Mouse (Mus musculus): Measurements from ENCODE around the gene Nqo1. TPM values are rescaled to one million over a fixed set of nuclear protein-coding genes. Genes with fewer than 3 reads are reported as not detected.

Nqo1 gene
- polyA plus RNA-seq, 1 experiment from 2014 or later, result 30.6 TPM

DNA sequence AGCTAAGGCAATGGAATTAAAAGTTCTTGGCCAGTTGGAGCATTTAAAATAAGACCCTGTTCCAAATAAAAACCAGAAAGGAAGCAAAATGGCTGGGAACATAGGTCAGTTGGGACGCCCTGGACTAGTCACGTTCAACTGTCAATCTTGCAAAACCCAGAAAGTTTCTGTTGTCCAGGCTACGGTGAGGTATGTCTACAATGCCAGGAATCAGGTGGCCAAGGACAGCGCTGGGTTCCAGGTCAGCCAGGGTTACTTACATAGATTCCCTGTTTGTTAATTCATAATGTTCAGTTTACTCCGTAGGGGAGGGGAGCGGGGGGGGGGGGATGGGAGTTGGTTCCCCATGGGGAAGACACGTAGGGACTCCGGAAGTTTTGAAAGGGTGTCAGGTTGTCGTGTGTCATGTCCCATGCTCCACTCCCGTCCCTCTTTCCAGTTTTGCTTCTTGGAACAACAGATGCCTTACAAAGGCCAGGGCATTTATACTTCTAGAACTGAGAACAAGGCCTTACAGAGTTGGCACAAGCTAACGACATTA lies 32.5 kb upstream of the Nqo1 start:
- Histone ChIP-seq H3K9me3 (ENCODE audit: control insufficient read depth) (no peaks in the 10 kb centered on the region), H3K4me3 (ENCODE audit: low read depth, low read length) (peak overlapping the region; percentile 90), H3K27me3 (replicated peaks; ENCODE audit: control insufficient read depth, insufficient read depth, low read length) (no peaks in the 10 kb centered on the region), H3K4me1 (replicated peaks; ENCODE audit: control insufficient read depth, insufficient read depth, low read length) (0 out of 2 replicates have a peak, but pooled peaks cover 7% of the 10 kb centered on the region), H3K4me2 (replicated peaks; ENCODE audit: low read depth) (peak overlapping the region; percentile 69), H3K9ac (ENCODE audit: low read depth, low read length) (peak overlapping the region; percentile 91), H3K27ac (ENCODE audit: low read depth, low read length) (peak overlapping the region; percentile 99; the same call in 1 of the 2 replicates), H3K36me3 (ENCODE audit: control insufficient read depth, insufficient read depth) (no peaks in the 10 kb centered on the region)
- 0 out of 2 replicates have a peak, but pooled peaks have one; percentile 2 for ATAC-seq
- 20% methylated on average over 11 of the region's 11 CpGs for WGBS
- TF ChIP-seq CTCF (IDR thresholded peaks at IDR 0.05; ENCODE audit: low read depth), result no peak

DNA sequence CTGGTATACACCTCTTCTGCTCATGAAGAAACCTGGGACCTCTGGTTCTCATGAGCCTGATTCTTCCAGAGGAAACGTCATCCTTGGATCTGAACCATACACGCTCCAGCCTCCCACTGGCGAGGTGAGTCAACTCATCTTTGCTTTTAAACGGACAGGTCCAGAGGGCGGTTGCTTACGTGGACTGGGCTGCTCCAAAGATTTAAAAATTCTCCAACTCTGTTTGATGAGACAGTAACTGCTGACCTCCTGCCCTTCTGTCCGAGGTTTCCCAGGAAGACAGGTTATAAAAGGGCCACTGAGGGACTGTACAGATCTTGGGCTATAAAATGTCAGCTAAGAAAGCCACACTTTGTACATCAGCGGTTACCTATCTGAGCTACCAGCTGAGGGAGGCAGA lies 27.8 kb upstream of the Nqo1 start:
- no peak overlapping the region for H3K4me3 ChIP-seq (ENCODE audit: low read depth, low read length)
- H3K27ac ChIP-seq (ENCODE audit: low read depth, low read length), result no peak overlapping the region
- no peak overlapping the region for H3K9ac ChIP-seq (ENCODE audit: low read depth, low read length)
- H3K36me3 ChIP-seq (ENCODE audit: control insufficient read depth, insufficient read depth), result no peaks in the 10 kb centered on the region
- no peaks in the 10 kb centered on the region for H3K9me3 ChIP-seq (ENCODE audit: control insufficient read depth)
- H3K4me2 ChIP-seq (replicated peaks; ENCODE audit: low read depth), result no peak overlapping the region
- H3K27me3 ChIP-seq (replicated peaks; ENCODE audit: control insufficient read depth, insufficient read depth, low read length), result no peaks in the 10 kb centered on the region
- 71% methylated on average over 8 of the region's 8 CpGs for WGBS
- no peak for TF ChIP-seq CTCF (IDR thresholded peaks at IDR 0.05; ENCODE audit: low read depth)
- no peak for ATAC-seq
- 0 out of 2 replicates have a peak, but pooled peaks cover 4% of the 10 kb centered on the region for H3K4me1 ChIP-seq (replicated peaks; ENCODE audit: control insufficient read depth, insufficient read depth, low read length)

DNA sequence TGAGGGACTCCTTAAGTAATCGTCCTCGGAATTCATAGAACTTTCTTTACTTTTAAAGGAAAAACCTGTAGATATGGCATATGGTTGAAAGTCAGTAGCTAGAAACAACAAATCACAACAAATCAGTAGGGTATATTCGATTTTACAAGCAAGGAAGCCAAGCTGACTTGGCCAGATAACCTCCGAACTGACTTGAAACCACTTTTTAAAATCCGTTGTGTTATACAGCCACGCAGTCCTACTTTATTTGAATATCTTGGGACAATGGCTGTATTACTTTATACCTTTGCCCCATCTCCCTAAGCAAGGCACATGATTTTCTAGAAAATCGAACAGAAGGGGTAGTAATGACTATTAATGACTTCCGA lies 22.2 kb upstream of the Nqo1 start:
- Histone ChIP-seq H3K36me3 (ENCODE audit: control insufficient read depth, insufficient read depth) (peaks cover 17% of the 10 kb centered on the region; the same call in 1 of the 2 replicates), H3K27me3 (replicated peaks; ENCODE audit: control insufficient read depth, insufficient read depth, low read length) (no peaks in the 10 kb centered on the region), H3K4me1 (replicated peaks; ENCODE audit: control insufficient read depth, insufficient read depth, low read length) (no peaks in the 10 kb centered on the region), H3K9me3 (ENCODE audit: control insufficient read depth) (no peaks in the 10 kb centered on the region), H3K4me3 (ENCODE audit: low read depth, low read length) (no peak overlapping the region), H3K4me2 (replicated peaks; ENCODE audit: low read depth) (peak overlapping the region; percentile 83), H3K27ac (ENCODE audit: low read depth, low read length) (no peak overlapping the region), H3K9ac (ENCODE audit: low read depth, low read length) (no peak overlapping the region)
- no peak for ATAC-seq
- no peak for TF ChIP-seq CTCF (IDR thresholded peaks at IDR 0.05; ENCODE audit: low read depth)
- 41% methylated on average over 8 of the region's 8 CpGs for WGBS

DNA sequence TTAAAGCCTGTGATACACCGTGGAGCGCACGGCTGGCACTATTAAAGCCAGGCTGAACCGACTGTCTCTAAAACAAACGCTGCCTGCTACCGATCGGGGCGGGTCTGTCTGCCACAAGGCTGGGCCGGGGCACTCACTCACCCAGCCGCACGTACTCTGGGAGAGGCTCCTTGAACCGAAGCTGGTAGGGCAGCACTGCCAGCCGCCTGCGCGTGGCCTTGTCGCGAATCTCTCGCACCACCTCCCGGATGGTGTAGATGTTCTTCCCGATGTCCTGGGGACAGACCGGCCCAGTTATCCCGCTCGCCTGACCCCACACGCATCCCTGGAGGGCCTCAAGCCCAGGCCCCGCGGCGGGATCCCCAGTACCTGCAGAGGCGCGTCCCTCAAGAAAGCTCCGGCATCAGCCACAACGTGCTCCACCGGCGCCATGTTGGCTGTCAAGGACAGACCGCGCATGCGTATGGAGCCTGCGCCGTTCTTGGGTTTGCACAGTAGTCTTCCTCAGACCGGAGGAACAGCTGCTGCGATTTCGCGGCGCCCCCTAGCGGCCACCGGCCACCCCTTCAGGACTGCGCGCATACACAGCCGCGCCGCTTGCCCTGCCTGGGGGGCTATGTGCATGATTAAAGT lies 21.7 kb upstream of the Nqo1 start, which contains the start of gene Nob1:
TSS of gene Nob1 (minus strand) at position 455 of the 633 bp plus-strand sequence.
- TF ChIP-seq CTCF (IDR thresholded peaks at IDR 0.05; ENCODE audit: low read depth), result peak; percentile 99
- H3K9ac ChIP-seq (ENCODE audit: low read depth, low read length), result peak within 1 kb of the TSS; percentile 70
- ATAC-seq, result peak; percentile 95
- H3K36me3 ChIP-seq (ENCODE audit: control insufficient read depth, insufficient read depth), result peaks cover 22% of the 10 kb centered on the region
- H3K4me1 ChIP-seq (replicated peaks; ENCODE audit: control insufficient read depth, insufficient read depth, low read length), result no peaks in the 10 kb centered on the region
- peak within 1 kb of the TSS; percentile 63 for H3K4me3 ChIP-seq (ENCODE audit: low read depth, low read length)
- H3K4me2 ChIP-seq (replicated peaks; ENCODE audit: low read depth), result peak within 1 kb of the TSS; percentile 83
- peak within 1 kb of the TSS; percentile 51 for H3K27ac ChIP-seq (ENCODE audit: low read depth, low read length)
- under 1% methylated on average over 50 of the region's 50 CpGs for WGBS
- H3K9me3 ChIP-seq (ENCODE audit: control insufficient read depth), result no peaks in the 10 kb centered on the region
- H3K27me3 ChIP-seq (replicated peaks; ENCODE audit: control insufficient read depth, insufficient read depth, low read length), result no peaks in the 10 kb centered on the region

DNA sequence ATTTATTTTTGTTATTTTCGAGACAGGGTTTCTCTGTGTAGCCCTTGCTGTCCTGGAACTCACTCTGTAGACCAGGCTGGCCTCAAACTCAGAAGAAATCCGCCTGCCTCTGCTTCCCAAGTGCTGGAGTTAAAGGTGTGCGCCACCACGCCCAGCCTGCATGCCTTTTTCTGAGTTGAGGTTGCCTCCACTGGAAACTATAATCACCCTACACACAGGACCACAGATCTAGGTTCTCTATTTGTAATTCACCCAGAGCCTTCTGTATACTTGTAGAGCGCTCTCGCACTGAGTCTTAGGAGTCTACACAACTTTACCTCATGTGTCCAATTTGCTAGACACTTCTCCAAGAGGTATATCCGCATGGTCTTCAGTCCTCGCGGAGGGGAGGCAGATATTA lies 21.2 kb upstream of the Nqo1 start:
- ATAC-seq, result no peak
- peak overlapping the region; percentile 63 for H3K4me3 ChIP-seq (ENCODE audit: low read depth, low read length)
- no peaks in the 10 kb centered on the region for H3K4me1 ChIP-seq (replicated peaks; ENCODE audit: control insufficient read depth, insufficient read depth, low read length)
- H3K27me3 ChIP-seq (replicated peaks; ENCODE audit: control insufficient read depth, insufficient read depth, low read length), result no peaks in the 10 kb centered on the region
- H3K36me3 ChIP-seq (ENCODE audit: control insufficient read depth, insufficient read depth), result peaks cover 28% of the 10 kb centered on the region
- peak overlapping the region; percentile 51; the same call in 1 of the 2 replicates for H3K27ac ChIP-seq (ENCODE audit: low read depth, low read length)
- H3K9me3 ChIP-seq (ENCODE audit: control insufficient read depth), result no peaks in the 10 kb centered on the region
- no peak for TF ChIP-seq CTCF (IDR thresholded peaks at IDR 0.05; ENCODE audit: low read depth)
- H3K9ac ChIP-seq (ENCODE audit: low read depth, low read length), result peak overlapping the region; percentile 70
- 19% methylated on average over 9 of the region's 9 CpGs for WGBS
- peak overlapping the region; percentile 83 for H3K4me2 ChIP-seq (replicated peaks; ENCODE audit: low read depth)

DNA sequence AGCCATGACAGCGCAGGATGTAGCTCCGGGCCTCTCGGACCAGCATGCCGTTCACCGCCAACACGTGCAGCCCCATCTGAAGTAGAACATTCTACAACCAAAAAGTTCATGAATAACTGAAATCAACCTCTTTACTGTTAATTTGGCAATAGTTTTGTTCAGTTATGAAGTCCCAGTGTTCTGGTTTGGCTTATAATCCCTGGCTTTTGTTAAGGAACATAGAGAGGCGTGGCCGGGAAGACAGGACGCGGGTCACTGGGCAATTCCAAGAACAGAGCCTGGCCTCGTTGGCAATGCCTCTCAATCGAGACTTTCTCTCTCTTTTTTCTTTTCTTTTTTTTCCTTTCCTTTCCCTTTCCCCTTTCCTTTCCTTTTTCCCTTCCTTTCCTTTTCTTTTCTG lies 14.0 kb upstream of the Nqo1 start:
- no peak for ATAC-seq
- H3K4me2 ChIP-seq (replicated peaks; ENCODE audit: low read depth), result no peak overlapping the region
- H3K4me1 ChIP-seq (replicated peaks; ENCODE audit: control insufficient read depth, insufficient read depth, low read length), result no peaks in the 10 kb centered on the region
- H3K36me3 ChIP-seq (ENCODE audit: control insufficient read depth, insufficient read depth), result peaks cover 92% of the 10 kb centered on the region
- H3K4me3 ChIP-seq (ENCODE audit: low read depth, low read length), result no peak overlapping the region
- TF ChIP-seq CTCF (IDR thresholded peaks at IDR 0.05; ENCODE audit: low read depth), result no peak
- WGBS, result 89% methylated on average over 12 of the region's 12 CpGs
- no peak overlapping the region for H3K9ac ChIP-seq (ENCODE audit: low read depth, low read length)
- no peaks in the 10 kb centered on the region for H3K9me3 ChIP-seq (ENCODE audit: control insufficient read depth)
- no peaks in the 10 kb centered on the region for H3K27me3 ChIP-seq (replicated peaks; ENCODE audit: control insufficient read depth, insufficient read depth, low read length)
- H3K27ac ChIP-seq (ENCODE audit: low read depth, low read length), result no peak overlapping the region

All from intestine, postnatal 0 days (tissue).